Mouse (Mus musculus): Measurements from ENCODE around the gene 1110008P14Rik.

1110008P14Rik gene

GRCm38 (mm10) chr2:32408429-32409424 is 27.0 kb upstream of the 1110008P14Rik start:
- DNase-seq (ENCODE audit: low spot score): no peak

DNA sequence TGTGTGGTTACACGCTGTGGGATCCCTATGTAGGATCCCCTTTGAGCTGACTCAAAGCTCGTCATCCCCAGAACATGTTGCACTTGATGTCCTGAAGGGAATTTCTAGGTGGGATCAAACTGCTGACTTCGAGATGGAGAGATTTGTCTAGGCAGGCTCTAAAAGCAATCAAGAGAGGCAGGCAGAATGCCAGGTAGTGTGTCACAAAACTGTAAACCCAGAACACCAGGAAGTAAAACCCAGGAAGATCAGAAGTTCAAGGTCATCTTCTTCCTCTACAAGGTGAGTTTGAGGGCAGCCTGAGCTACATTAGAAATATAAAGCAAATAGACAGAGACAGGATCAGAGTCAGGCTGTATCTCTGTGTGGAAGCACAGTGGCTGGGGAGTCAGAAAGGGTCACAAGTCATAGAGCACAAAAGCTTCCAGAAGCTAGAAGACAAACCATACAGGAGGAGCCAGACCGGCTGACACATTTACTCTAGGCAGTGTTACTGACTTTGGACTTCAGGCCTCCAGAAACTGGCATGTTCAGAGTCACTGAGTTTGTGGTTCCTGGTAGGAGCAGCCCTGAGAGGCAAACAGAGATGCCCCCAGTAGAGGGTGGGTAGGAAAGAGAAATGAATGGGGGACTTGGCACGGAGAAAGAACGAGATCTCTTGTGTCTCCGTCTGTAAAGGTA is 25.5 kb upstream of the 1110008P14Rik start:
- DNase-seq (ENCODE audit: low spot score): no peak

- peak; percentile 98 for DNase-seq (ENCODE audit: low spot score)
Measured at GRCm38 (mm10) chr2:32404663-32405062, 22.9 kb upstream of the 1110008P14Rik start.

DNA sequence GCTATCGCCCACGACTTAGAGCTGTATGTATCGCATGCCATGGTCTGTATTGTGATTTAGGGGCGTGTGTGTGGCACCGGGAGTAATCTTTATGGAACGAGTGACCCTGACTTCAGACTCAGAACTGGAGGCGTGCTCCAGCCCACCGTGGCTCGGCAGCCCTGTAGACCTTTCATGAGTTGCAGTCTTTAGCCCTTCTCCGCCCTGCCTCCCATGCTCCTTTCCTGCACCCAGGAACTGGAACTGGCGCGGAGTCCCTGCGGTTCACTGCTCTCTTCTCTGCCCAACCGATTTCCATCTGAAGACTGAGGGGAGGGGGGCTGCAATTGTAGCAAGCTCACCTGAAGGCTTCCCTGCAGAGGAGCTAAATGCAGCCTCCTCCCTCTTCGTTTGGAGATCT is 15.0 kb upstream of the 1110008P14Rik start:
- no peak for DNase-seq (ENCODE audit: low spot score)

DNA sequence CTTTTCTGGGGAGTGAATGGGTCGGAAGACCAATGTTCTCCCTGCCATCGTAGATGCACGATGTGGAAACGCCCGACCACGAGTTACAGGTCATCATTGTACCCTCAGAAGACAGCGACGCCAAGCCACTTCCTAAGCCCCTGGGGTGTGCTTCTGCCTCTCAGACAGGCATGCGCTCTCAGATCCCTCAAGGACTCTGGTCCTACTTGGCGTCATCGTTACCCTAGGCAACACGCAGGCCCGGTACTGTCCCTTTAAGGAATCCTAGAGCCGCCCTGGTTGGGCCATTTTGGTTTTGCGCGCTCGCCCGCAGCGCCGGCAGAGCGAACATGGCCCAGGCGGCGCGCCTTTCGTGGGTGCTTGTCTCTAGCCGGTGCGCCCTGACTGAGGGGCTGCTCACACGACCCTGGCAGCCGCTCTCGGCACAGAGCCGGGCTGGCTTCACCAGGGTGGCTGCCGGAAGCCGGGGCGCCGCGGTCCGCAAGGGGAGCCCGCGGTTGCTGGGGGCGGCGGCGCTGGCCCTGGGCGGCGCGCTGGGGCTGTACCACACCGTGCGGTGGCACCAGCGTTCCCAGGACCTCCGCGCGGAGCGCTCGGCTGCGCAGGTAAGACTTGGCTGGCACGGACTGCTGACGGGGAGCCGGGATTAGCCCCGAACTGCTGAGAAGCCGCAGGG is 14.3 kb upstream of the 1110008P14Rik start:
- peak; percentile 91 for DNase-seq (ENCODE audit: low spot score)

- peak; percentile 92 for DNase-seq (ENCODE audit: low spot score)
Measured at GRCm38 (mm10) chr2:32395484-32395945, 13.8 kb upstream of the 1110008P14Rik start, which contains the start of gene Ptges2. Gene Ptges2 (plus strand): TSS chr2:32395896.

DNA sequence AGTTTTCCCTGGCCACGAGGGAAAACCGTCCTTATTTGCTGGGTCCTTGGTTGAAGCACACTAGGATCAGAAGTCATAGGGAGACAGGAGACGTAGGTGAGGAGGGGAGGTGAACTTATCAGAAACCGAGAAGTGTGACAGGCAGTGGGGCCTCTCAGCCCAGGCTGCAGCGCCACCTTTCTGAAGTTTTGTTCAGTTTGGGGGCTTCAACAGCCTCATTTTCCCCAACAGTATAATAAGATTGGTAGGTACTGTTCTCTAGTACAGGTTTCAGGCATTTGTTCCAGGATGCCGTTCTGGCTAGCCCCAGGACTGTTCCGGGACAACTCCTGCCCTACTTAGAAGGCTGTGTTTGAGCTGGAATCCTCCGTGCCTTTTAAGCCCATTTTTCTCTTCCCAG is 13.2 kb upstream of the 1110008P14Rik start:
- peak; percentile 36 for DNase-seq (ENCODE audit: low spot score)

GRCm38 (mm10) chr2:32392063-32392462 is 10.3 kb upstream of the 1110008P14Rik start:
- DNase-seq (ENCODE audit: low spot score): peak; percentile 70

GRCm38 (mm10) chr2:32390871-32391270 is 9.1 kb upstream of the 1110008P14Rik start:
- DNase-seq (ENCODE audit: low spot score): no peak

DNA sequence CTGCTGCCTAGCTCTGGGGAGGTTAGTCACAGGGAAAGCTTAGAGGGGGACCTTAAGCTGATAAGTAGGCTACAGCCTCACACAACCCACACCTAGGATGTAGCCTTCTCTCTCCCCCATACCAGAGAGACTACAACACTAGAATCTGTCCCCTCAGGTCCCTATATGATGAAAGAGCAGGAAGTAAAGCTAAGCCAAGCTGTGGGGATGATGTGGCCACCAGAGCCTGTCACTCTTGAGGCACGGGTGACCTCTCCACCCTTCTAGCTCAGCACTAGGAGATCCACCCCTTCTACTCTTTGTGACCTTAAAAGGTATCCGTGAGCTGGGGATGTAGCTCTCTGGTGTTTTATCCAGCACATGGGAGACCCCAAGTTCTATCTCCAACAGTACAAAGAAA is 7.4 kb upstream of the 1110008P14Rik start:
- DNase-seq (ENCODE audit: low spot score): no peak

GRCm38 (mm10) chr2:32387706-32388490 is 6.2 kb upstream of the 1110008P14Rik start, which contains the start of gene Lcn2:
Gene Lcn2 (minus strand): TSS chr2:32388252.
- DNase-seq (ENCODE audit: low spot score): no peak

DNA sequence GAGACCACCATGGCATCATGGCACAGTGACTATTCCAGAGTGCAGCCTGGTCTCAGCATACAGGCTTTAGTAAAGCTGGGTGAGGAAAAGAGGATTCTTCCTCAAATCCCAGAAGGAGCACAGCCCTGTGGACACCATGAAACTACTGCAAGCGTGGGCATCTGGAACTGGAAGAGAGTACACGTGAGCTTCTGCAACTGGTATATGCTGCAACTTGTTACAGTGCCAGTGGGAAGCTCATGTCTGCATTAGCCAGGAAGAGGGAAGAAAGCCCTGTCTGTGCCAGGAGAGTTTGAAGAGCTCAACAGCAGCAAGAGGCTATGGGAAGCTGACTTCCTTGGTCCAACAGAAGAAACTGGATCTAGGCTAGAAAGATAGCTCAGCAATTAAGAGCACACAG is 951 bp upstream of the 1110008P14Rik start:
- DNase-seq (ENCODE audit: low spot score): no peak

- peak; percentile 33 for DNase-seq (ENCODE audit: low spot score)
Measured at GRCm38 (mm10) chr2:32381141-32381774, 480 bp downstream of the 1110008P14Rik start.

DNA sequence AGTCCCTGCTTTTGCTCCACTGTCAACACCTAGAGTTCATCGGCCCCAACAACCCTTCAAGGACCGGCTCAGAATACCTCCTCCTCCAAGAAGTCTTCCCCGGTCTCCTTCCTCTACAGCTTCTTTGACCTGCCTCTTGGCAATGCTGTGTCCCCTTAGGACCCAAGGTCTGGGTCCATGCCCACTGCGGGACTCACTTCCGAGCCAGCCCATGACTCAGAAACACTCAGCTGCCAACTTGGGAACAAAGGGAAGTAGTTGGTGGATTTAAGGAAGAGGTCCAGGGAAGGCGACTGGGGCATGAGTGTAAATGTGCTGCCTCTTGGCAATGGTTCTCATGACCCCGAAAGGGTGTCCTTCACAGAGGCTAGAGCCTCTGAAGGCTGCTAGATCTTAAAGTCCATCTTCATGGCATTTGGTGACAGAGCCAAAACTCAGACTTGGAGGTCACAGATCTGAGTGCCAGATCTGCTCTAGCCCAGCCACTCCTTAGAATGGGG is 1.7 kb downstream of the 1110008P14Rik start:
- no peak for DNase-seq (ENCODE audit: low spot score)

- no peak for DNase-seq (ENCODE audit: low spot score)
Measured at GRCm38 (mm10) chr2:32376963-32377362, 4.8 kb downstream of the 1110008P14Rik start.

DNA sequence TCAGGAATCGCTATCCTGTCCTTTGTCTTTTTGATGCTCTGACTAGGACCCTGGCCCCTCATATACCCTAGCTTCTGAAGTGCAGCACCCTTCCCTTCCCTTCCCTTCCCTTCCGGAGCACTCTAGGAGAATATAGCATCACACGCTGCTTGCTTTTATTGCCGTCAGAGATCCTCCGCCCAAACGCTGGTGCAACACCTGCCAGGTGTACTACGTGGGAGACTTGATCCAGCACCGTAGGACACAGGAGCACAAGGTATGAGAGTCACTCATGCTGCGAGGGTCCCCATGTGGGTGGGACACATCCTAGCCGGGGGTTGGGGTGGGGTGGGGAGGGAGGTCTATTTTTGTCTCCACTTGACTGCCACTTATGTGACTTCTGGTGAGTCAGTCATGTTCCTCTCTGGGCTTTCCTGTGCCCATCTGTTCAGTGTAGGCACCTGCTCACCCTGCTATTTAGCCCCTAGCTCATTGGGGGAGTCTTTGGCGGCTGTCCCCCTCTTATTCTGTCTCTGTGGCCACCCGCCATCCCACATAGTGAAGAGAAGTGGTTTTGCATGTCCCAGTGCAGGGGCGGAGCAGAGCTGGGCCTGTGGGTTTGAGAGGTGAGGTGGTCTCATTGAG is 6.3 kb downstream of the 1110008P14Rik start:
- DNase-seq (ENCODE audit: low spot score): no peak

DNA sequence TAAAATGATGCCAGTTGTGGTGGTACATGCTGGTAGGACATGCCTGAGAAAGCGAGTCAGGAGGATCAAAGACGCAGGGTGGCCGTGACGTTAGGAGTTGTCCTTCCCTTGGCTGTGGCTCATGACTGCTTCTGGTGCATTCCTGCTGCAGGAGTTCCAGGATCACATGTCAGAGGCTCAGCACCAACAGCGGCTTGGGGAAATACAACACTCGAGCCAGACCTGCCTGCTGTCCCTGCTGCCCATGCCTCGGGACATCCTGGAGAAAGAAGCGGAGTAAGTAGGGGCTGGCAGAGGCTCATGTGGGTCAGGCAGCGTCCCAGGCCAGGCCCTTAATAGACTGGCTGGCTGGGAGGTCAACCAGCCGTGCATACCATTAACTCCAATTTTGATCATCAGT is 7.5 kb downstream of the 1110008P14Rik start:
- DNase-seq (ENCODE audit: low spot score): no peak

DNA sequence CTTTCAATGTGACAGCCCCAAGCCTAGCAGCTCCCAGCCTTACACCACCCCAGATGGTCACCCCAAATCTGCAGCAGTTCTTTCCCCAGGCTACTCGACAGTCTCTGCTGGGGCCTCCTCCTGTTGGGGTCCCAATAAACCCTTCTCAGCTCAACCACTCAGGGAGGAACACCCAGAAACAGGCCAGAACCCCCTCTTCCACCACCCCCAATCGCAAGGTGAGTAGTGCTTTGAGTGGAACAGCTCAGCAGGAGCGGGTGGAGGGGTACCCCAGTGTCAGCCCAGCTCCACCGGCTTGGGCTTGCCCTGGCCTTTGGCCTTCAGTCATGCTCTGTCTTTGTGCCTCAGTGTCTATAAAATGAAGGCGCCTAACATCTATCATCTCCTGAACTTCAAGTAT is 14.4 kb downstream of the 1110008P14Rik start:
- no peak for DNase-seq (ENCODE audit: low spot score)

GRCm38 (mm10) chr2:32364121-32364520 is 17.6 kb downstream of the 1110008P14Rik start:
- DNase-seq (ENCODE audit: low spot score): no peak
